In the genomic region with DNA sequence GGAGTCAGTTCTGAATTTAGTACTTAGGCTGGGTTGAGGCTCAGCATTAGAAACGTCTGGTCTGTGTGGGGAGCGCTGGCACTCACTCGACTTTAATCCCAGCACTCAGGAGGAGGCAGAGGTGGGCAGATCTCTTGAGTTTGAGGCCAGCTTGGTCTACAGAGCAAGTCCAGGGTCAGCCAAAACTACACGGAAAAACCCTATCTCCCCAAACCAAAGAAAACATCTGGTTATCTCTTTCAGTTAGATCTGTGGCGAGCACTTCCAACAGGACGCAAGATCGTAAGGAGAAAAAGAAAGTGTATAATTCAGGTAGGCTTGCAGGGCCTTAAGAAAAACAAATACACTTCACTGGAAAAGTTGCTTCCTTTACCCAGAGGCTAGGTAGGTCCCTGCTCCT, we compare ENCODE assay signal across 23 mouse cellular contexts. TPM values are rescaled to one million over a fixed set of nuclear protein-coding genes. Genes with fewer than 3 reads are reported as not detected.
A peak's percentile ranks its signal among the peaks of the same experiment; 100 is the strongest.
DNase-seq lines count a peak whose midpoint lies in the region; ATAC-seq and TF ChIP-seq lines count a peak whose summit lies in the region.
"Had no signal": no experiment of that assay in that cellular context is flagged by ENCODE, and none has a peak within 500 bp of the region (broad histone marks: within the 10 kb centered on the region; RNA-seq: fewer than 3 reads in every experiment).

No protein-coding gene starts in this region.

- no peak overlapping the region for H3K9ac ChIP-seq in liver, embryonic 11.5 days (ENCODE audit: low read depth, low read length)
- H3K9ac ChIP-seq in liver, postnatal 0 days (replicated peaks): no peak overlapping the region
- H3K9ac ChIP-seq in MEL (ENCODE audit: control insufficient read depth, low read depth, low read length, poor library complexity, severe bottlenecking): no peak overlapping the region
- no peak overlapping the region for H3K9ac ChIP-seq in liver, embryonic 13.5 days
- H3K9ac ChIP-seq: forebrain, embryonic 13.5 days; forebrain, postnatal 0 days; hindbrain, embryonic 14.5 days had no signal

- ATAC-seq in liver, embryonic 11.5 days (replicated peaks; ENCODE audit: low FRiP score): peak; percentile 54; the same call in 1 of the 2 replicates
- no peak for ATAC-seq in liver, postnatal 0 days
- peak; percentile 47; the same call in 1 of the 2 replicates for ATAC-seq in liver, embryonic 13.5 days (ENCODE audit: low read depth)
- ATAC-seq in megakaryocyte-erythroid progenitor cell, adult 5-6 weeks (replicated peaks; ENCODE audit: low FRiP score, low TSS enrichment, poor library complexity, severe bottlenecking): peak; percentile 70
- ATAC-seq: activated CD4-positive, CD25-positive, alpha-beta regulatory T cell, adult 4 months; forebrain, embryonic 13.5 days; forebrain, postnatal 0 days; hindbrain, postnatal 0 days had no signal

- DNase-seq in liver, embryonic 11.5 days (ENCODE audit: low spot score): no peak
- DNase-seq in liver, postnatal 0 days: no peak
- DNase-seq in MEL (ENCODE audit: low read depth, low spot score): no peak
- no peak for DNase-seq in liver, embryonic 13.5 days
- no peak for DNase-seq in midbrain, embryonic 10.5 days (ENCODE audit: low spot score)
- DNase-seq in lung, adult 18-20 months: no peak
- DNase-seq in kidney, adult 9 months: no peak
- DNase-seq: adrenal gland, adult 8-10 months; adrenal gland, postnatal 25 days; cerebellum, adult 18-20 months; cerebellum, adult 9-10 months; cerebellum, postnatal 14 days; forebrain, postnatal 0 days; gastrocnemius, adult 2 months; gastrocnemius, postnatal 14 days; heart, adult 11 months had no signal

- no peaks in the 10 kb centered on the region; the same call in 1 of the 2 replicates for H3K4me1 ChIP-seq in liver, embryonic 11.5 days (replicated peaks; ENCODE audit: control insufficient read depth, insufficient read depth, low read length)
- no peaks in the 10 kb centered on the region for H3K4me1 ChIP-seq in liver, postnatal 0 days (ENCODE audit: insufficient read depth)
- no peaks in the 10 kb centered on the region for H3K4me1 ChIP-seq in MEL (ENCODE audit: control insufficient read depth in 1 of 2, insufficient read depth in 2 of 2, low read length in 2 of 2)
- peaks cover 15% of the 10 kb centered on the region for H3K4me1 ChIP-seq in liver, embryonic 13.5 days (replicated peaks)
- peaks cover 14% of the 10 kb centered on the region for H3K4me1 ChIP-seq in midbrain, embryonic 10.5 days
- H3K4me1 ChIP-seq: forebrain, embryonic 13.5 days had no signal

- TF ChIP-seq POLR2A in MEL (IDR thresholded peaks at IDR 0.05; ENCODE audit: control insufficient read depth in 1 of 2, insufficient read depth in 1 of 2, low read depth in 1 of 2, low read length in 2 of 2, poor library complexity in 1 of 2): no peak

- no peak for TF ChIP-seq RAD21 in MEL (IDR thresholded peaks at IDR 0.05; ENCODE audit: low read depth, low read length)

- TF ChIP-seq CTCF in liver, postnatal 0 days (IDR thresholded peaks at IDR 0.05; ENCODE audit: low read depth): no peak
- no peak for TF ChIP-seq CTCF in MEL (IDR thresholded peaks at IDR 0.05 in 2 of 3, conservative IDR thresholded peaks at IDR 0.05 in 1 of 3; ENCODE audit: control insufficient read depth in 1 of 3, insufficient read depth in 1 of 3, low read depth in 2 of 3, low read length in 3 of 3, poor library complexity in 1 of 3, severe bottlenecking in 1 of 3)

- TF ChIP-seq EP300 in liver, postnatal 0 days (IDR thresholded peaks at IDR 0.05; ENCODE audit: low read depth): no peak
- peak in 1 of 2 experiments; percentile 26; a peak in 1 of 4 replicates for TF ChIP-seq EP300 in MEL (IDR thresholded peaks at IDR 0.05; ENCODE audit: low read depth in 1 of 2, low read length in 2 of 2)

- 26% methylated on average over 7 of the region's 7 CpGs for WGBS in liver, embryonic 11.5 days
- 41% methylated on average over 7 of the region's 7 CpGs for WGBS in liver, postnatal 0 days (ENCODE audit: insufficient replicate concordance)
- 21% methylated on average over 7 of the region's 7 CpGs for WGBS in liver, embryonic 13.5 days (ENCODE audit: insufficient replicate concordance)
- 67% methylated on average over 7 of the region's 7 CpGs for WGBS in midbrain, embryonic 10.5 days

- no peaks in the 10 kb centered on the region for H3K9me3 ChIP-seq in liver, embryonic 11.5 days (ENCODE audit: control insufficient read depth, low read length)
- no peaks in the 10 kb centered on the region for H3K9me3 ChIP-seq in liver, postnatal 0 days (ENCODE audit: low read length)
- H3K9me3 ChIP-seq in MEL (replicated peaks; ENCODE audit: insufficient read depth, low read length): no peaks in the 10 kb centered on the region
- no peaks in the 10 kb centered on the region for H3K9me3 ChIP-seq in liver, embryonic 13.5 days (replicated peaks)
- no peaks in the 10 kb centered on the region for H3K9me3 ChIP-seq in midbrain, embryonic 10.5 days (replicated peaks)
- H3K9me3 ChIP-seq: forebrain, embryonic 10.5 days; forebrain, embryonic 13.5 days had no signal

- no peaks in the 10 kb centered on the region for H3K79me2 ChIP-seq in MEL (ENCODE audit: control insufficient read depth, insufficient read depth, low read length, poor library complexity)

- H3K27me3 ChIP-seq in liver, embryonic 11.5 days (replicated peaks; ENCODE audit: control insufficient read depth, insufficient read depth, low read length): no peaks in the 10 kb centered on the region
- no peaks in the 10 kb centered on the region for H3K27me3 ChIP-seq in liver, postnatal 0 days (ENCODE audit: insufficient read depth, low read length)
- peaks cover under 1 to 2% of the 10 kb centered on the region in 2 experiments; a peak in 3 of 4 replicates for H3K27me3 ChIP-seq in MEL (ENCODE audit: control insufficient read depth in 1 of 2, insufficient read depth in 2 of 2, low read length in 2 of 2)
- H3K27me3 ChIP-seq in liver, embryonic 13.5 days: peaks cover 2% of the 10 kb centered on the region; the same call in 1 of the 2 replicates
- H3K27me3 ChIP-seq in midbrain, embryonic 10.5 days (ENCODE audit: low read depth, poor library complexity, severe bottlenecking): no peaks in the 10 kb centered on the region
- H3K27me3 ChIP-seq: forebrain, embryonic 13.5 days had no signal

- no peak overlapping the region for H3K4me3 ChIP-seq in liver, embryonic 11.5 days (ENCODE audit: low read depth, low read length)
- no peak overlapping the region for H3K4me3 ChIP-seq in liver, postnatal 0 days (ENCODE audit: low read depth, low read length)
- H3K4me3 ChIP-seq in MEL (ENCODE audit: control insufficient read depth in 1 of 2, insufficient read depth in 1 of 2, low read depth in 2 of 2, low read length in 2 of 2): no peak overlapping the region
- no peak overlapping the region for H3K4me3 ChIP-seq in liver, embryonic 13.5 days (replicated peaks)
- H3K4me3 ChIP-seq in midbrain, embryonic 10.5 days: no peak overlapping the region
- H3K4me3 ChIP-seq: forebrain, embryonic 10.5 days; forebrain, embryonic 13.5 days; gastrocnemius, adult 2 months had no signal

- H3K4me2 ChIP-seq in liver, embryonic 11.5 days: 0 out of 2 replicates have a peak overlapping the region, but pooled peaks have one; percentile 4
- H3K4me2 ChIP-seq in liver, postnatal 0 days (ENCODE audit: low read depth, low read length): no peak overlapping the region
- no peak overlapping the region for H3K4me2 ChIP-seq in liver, embryonic 13.5 days
- H3K4me2 ChIP-seq: forebrain, embryonic 13.5 days; heart, embryonic 11.5 days; hindbrain, embryonic 14.5 days had no signal

- no peaks in the 10 kb centered on the region for H3K36me3 ChIP-seq in liver, embryonic 11.5 days (ENCODE audit: control insufficient read depth, insufficient read depth, low read length)
- H3K36me3 ChIP-seq in liver, postnatal 0 days (replicated peaks; ENCODE audit: insufficient read depth, low read length): no peaks in the 10 kb centered on the region
- H3K36me3 ChIP-seq in MEL (ENCODE audit: control insufficient read depth in 1 of 2, insufficient read depth in 2 of 2, low read length in 2 of 2): no peaks in the 10 kb centered on the region
- no peaks in the 10 kb centered on the region for H3K36me3 ChIP-seq in liver, embryonic 13.5 days
- no peaks in the 10 kb centered on the region for H3K36me3 ChIP-seq in midbrain, embryonic 10.5 days
- H3K36me3 ChIP-seq: forebrain, embryonic 10.5 days had no signal

- H3K27ac ChIP-seq in liver, embryonic 11.5 days (ENCODE audit: low read depth, low read length): no peak overlapping the region
- H3K27ac ChIP-seq in liver, postnatal 0 days (ENCODE audit: low read depth): no peak overlapping the region
- no peak overlapping the region for H3K27ac ChIP-seq in MEL (ENCODE audit: control insufficient read depth, low read depth, low read length)
- H3K27ac ChIP-seq in liver, embryonic 13.5 days: no peak overlapping the region
- H3K27ac ChIP-seq in midbrain, embryonic 10.5 days (replicated peaks): no peak overlapping the region
- H3K27ac ChIP-seq: forebrain, embryonic 10.5 days; forebrain, embryonic 13.5 days; gastrocnemius, adult 2 months; hindbrain, embryonic 14.5 days; hindbrain, postnatal 0 days had no signal

TF ChIP-seq in MEL, 35 proteins besides CTCF, POLR2A, EP300 and RAD21:
- TF ChIP-seq MAX (IDR thresholded peaks at IDR 0.05; ENCODE audit: low read length) (no peak), ZMIZ1 (IDR thresholded peaks at IDR 0.05; ENCODE audit: low read depth, low read length) (no peak), TCF12 (IDR thresholded peaks at IDR 0.05; ENCODE audit: low read depth, low read length) (0 out of 2 replicates have a peak, but pooled peaks have one; percentile 16), UBTF (IDR thresholded peaks at IDR 0.05; ENCODE audit: borderline replicate concordance, insufficient read depth, low read depth, low read length) (no peak), E2F4 (IDR thresholded peaks at IDR 0.05; ENCODE audit: borderline replicate concordance, low read depth, low read length) (no peak), ZNF384 (IDR thresholded peaks at IDR 0.05; ENCODE audit: low read depth, low read length) (no peak), NELFE (IDR thresholded peaks at IDR 0.05; ENCODE audit: low read depth, low read length) (no peak), POLR2AphosphoS5 (IDR thresholded peaks at IDR 0.05; ENCODE audit: borderline replicate concordance, low read depth, low read length) (no peak)
TF ChIP-seq in MEL: peak in this region for 1.

RNA-seq across cellular contexts. Expression of a gene that starts 20.8 kb away (rescaled TPM):
- 7.8 and 8.1 TPM in 2 replicates for polyA plus RNA-seq in liver, embryonic 11.5 days (2014; fragmentation: Nextera tagmentation; extraction: Ambion mirVana)
- polyA plus RNA-seq in liver, postnatal 0 days (2015; fragmentation: Nextera tagmentation; extraction: Ambion mirVana): 5.3 and 5.4 TPM in 2 replicates
- total RNA-seq in MEL (2012; rRNA removed): 9.0 and 10.6 TPM in 2 replicates
- 10 to 100 TPM in 1 of 2 experiments, not detected in 1; 19.1 TPM for polyA plus RNA-seq in MEL (2012; ENCODE audit: insufficient read depth in 1 of 2, insufficient read length in 2 of 2, low read depth in 1 of 2, low replicate concordance in 2 of 2, missing spikeins in 1 of 2)
- polyA plus RNA-seq in liver, embryonic 13.5 days (2015; fragmentation: Nextera tagmentation; extraction: Ambion mirVana): 3.2 and 4.1 TPM in 2 replicates
- 0.99 TPM in 1 of 2 replicates, not detected in the other for total RNA-seq in megakaryocyte-erythroid progenitor cell, adult 5-6 weeks (2014; fragmentation: Nextera tagmentation)
- 0.61 and 1.4 TPM in 2 replicates for total RNA-seq in megakaryocyte-erythroid progenitor cell, adult 5-6 weeks (2017)
- 4.1 and 5.2 TPM in 2 replicates for polyA plus RNA-seq in midbrain, embryonic 10.5 days (2016; fragmentation: Nextera tagmentation; extraction: Ambion mirVana)
